Mouse (Mus musculus) midbrain, embryonic 14.5 days (tissue): ENCODE data around the gene Tmprss9. TPM values are rescaled to one million over a fixed set of nuclear protein-coding genes. Genes with fewer than 3 reads are reported as not detected.
A peak's percentile ranks its signal among the peaks of the same experiment; 100 is the strongest.

Source experiments
- ATAC-seq: fragments of 200-750 bp; cut with Nextera tagmentation; 2 replicates; pipeline ENCODE4 v1.8.0; 2017; ENCODE audit warnings: moderate number of reproducible peaks, moderate library complexity; ENCODE audit not compliant: low FRiP score, low TSS enrichment
- DNase-seq: peaks from one replicate; pipeline ENCODE4 v3.0.0-alpha.2; 2015
- H3K27ac ChIP-seq: fragments of 300-500 bp; sonication (generic); replicated peaks from 2 replicates; pipeline ENCODE4 v1.5.1; 2014; ENCODE audit warnings: mild to moderate bottlenecking, low read depth, low read length, moderate library complexity
- H3K27me3 ChIP-seq: fragments of 300-500 bp; sonication (generic); 2 replicates; pipeline ENCODE4 v1.6.1; 2014; ENCODE audit warnings: low read length, control low read depth, mixed read lengths; ENCODE audit not compliant: control insufficient read depth, insufficient read depth
- H3K36me3 ChIP-seq: fragments of 300-500 bp; sonication (generic); 2 replicates; pipeline ENCODE4 v1.6.1; 2014; ENCODE audit warnings: low read length, control low read depth; ENCODE audit not compliant: control insufficient read depth, insufficient read depth
- H3K4me1 ChIP-seq: fragments of 300-500 bp; sonication (generic); 2 replicates; pipeline ENCODE4 v1.6.1; 2014; ENCODE audit warnings: mild to moderate bottlenecking, antibody characterized with exemption, low read length, control low read depth; ENCODE audit not compliant: control insufficient read depth, insufficient read depth
- H3K4me2 ChIP-seq: fragments of 300-500 bp; sonication (generic); 2 replicates; pipeline ENCODE4 v1.6.1; 2014; ENCODE audit warnings: mild to moderate bottlenecking, low read length, moderate library complexity
- H3K4me3 ChIP-seq: fragments of 300-500 bp; sonication (generic); replicated peaks from 2 replicates; pipeline ENCODE4 v1.5.1; 2014; ENCODE audit warnings: low read depth, low read length
- H3K9ac ChIP-seq: fragments of 300-500 bp; sonication (generic); replicated peaks from 2 replicates; pipeline ENCODE4 v1.6.1; 2014; ENCODE audit warnings: mild to moderate bottlenecking, low read length, moderate library complexity
- H3K9me3 ChIP-seq: fragments of 300-500 bp; sonication (generic); 2 replicates; pipeline ENCODE4 v1.6.1; 2016; ENCODE audit warnings: low read length, control low read depth, mixed read lengths; ENCODE audit not compliant: control insufficient read depth
- WGBS: fragments of 180-500 bp; shearing (Covaris S2); extraction: QIAGEN DNeasy Blood & Tissue Kit; methylation state at CpG from one replicate; pipeline ENCODE4 v1.1.7; 2014; 5-methylcytosine and 5-hydroxymethylcytosine counted together
- polyA plus RNA-seq: library from polyadenylated mRNA; unstranded; fragments of >200 nt; fragmentation: Nextera tagmentation; extraction: Ambion mirVana; gene quantifications from 2 replicates; pipeline ENCODE4 v1.2.1, GENCODE M21; 2014

Tmprss9 gene
- polyA plus RNA-seq, 1 experiment from 2014 or later, result not detected

GRCm38 (mm10) chr10:80901409-80902272 is 30.0 kb downstream of the Tmprss9 start:
- ATAC-seq, result no peak
- peak; percentile 15 for DNase-seq
- peaks cover 7% of the 10 kb centered on the region for H3K4me1 ChIP-seq
- no peak overlapping the region for H3K4me3 ChIP-seq
- no peak overlapping the region for H3K9ac ChIP-seq
- peaks cover 59% of the 10 kb centered on the region for H3K36me3 ChIP-seq
- H3K9me3 ChIP-seq, result no peaks in the 10 kb centered on the region
- H3K4me2 ChIP-seq, result peak overlapping the region; percentile 96
- H3K27me3 ChIP-seq, result no peaks in the 10 kb centered on the region
- WGBS, result 91% methylated on average over 19 of the region's 19 CpGs
- peak overlapping the region; percentile 64 for H3K27ac ChIP-seq

- Histone ChIP-seq H3K4me1 (peaks cover 7% of the 10 kb centered on the region), H3K9ac (no peak overlapping the region), H3K4me3 (no peak overlapping the region), H3K36me3 (peaks cover 63% of the 10 kb centered on the region), H3K9me3 (no peaks in the 10 kb centered on the region), H3K4me2 (no peak overlapping the region), H3K27me3 (no peaks in the 10 kb centered on the region), H3K27ac (no peak overlapping the region)
- DNase-seq (no peak), ATAC-seq (no peak)
- 97% methylated on average over 9 of the region's 9 CpGs for WGBS
Observed at GRCm38 (mm10) chr10:80902273-80902940, 30.8 kb downstream of the Tmprss9 start.

DNA sequence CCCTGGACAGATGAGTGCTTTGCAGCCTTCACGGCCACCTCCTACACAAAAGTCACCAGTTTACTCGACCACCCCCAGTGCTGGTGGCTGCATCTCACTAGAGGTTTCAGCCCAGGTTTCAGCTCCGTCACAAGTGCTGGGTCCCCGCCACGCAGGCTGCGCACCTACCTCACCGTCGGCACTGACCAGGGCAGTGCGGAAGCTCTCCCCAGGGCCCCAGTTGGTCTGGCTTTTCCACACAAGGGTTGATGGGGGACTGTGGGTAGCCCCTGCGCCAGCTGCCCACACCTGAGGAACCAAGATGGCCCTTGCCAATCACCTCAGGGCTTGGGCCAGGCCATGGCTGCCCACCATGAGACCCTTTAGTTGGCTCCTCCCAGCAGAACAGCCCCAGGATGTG is 31.6 kb downstream of the Tmprss9 start:
- Histone ChIP-seq H3K9me3 (no peaks in the 10 kb centered on the region), H3K27ac (no peak overlapping the region), H3K9ac (no peak overlapping the region), H3K4me2 (no peak overlapping the region), H3K27me3 (no peaks in the 10 kb centered on the region), H3K4me1 (peaks cover 7% of the 10 kb centered on the region), H3K4me3 (no peak overlapping the region), H3K36me3 (peaks cover 67% of the 10 kb centered on the region)
- ATAC-seq (no peak), DNase-seq (no peak)
- 93% methylated on average over 10 of the region's 10 CpGs for WGBS

GRCm38 (mm10) chr10:80904004-80904693 is 32.5 kb downstream of the Tmprss9 start:
- Histone ChIP-seq H3K36me3 (peaks cover 67% of the 10 kb centered on the region), H3K9me3 (no peaks in the 10 kb centered on the region), H3K27ac (no peak overlapping the region), H3K4me3 (no peak overlapping the region), H3K4me2 (no peak overlapping the region), H3K4me1 (peaks cover 7% of the 10 kb centered on the region), H3K9ac (no peak overlapping the region), H3K27me3 (no peaks in the 10 kb centered on the region)
- no peak for DNase-seq
- no peak for ATAC-seq
- 91% methylated on average over 28 of the region's 28 CpGs for WGBS

DNA sequence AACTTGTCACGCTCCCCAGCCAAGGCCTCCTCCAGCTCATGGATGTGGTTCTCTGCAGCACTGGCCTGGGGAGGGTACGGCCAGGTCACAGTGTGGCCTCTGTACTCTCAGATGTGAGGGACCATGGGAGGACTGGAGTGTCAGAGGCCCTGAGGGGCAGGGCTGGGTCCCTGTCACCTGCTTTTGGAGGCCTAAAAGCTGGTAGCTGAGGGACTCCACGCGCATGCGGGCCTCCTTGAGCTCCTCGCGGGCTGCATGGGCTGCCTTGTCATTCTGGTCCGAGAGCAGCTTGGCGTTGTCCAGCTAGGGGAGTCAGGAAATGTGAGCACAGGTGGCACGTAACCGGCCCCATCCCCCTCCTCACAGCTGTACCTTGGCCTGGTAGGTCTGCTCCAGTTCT is 33.1 kb downstream of the Tmprss9 start:
- no peak for DNase-seq
- H3K9ac ChIP-seq, result no peak overlapping the region
- no peak overlapping the region for H3K4me3 ChIP-seq
- peaks cover 69% of the 10 kb centered on the region for H3K36me3 ChIP-seq
- H3K27ac ChIP-seq, result no peak overlapping the region
- H3K27me3 ChIP-seq, result no peaks in the 10 kb centered on the region
- H3K4me1 ChIP-seq, result peaks cover 3% of the 10 kb centered on the region
- 95% methylated on average over 11 of the region's 11 CpGs for WGBS
- H3K9me3 ChIP-seq, result no peaks in the 10 kb centered on the region
- no peak overlapping the region for H3K4me2 ChIP-seq
- no peak for ATAC-seq

- H3K9ac ChIP-seq, result no peak overlapping the region
- no peak overlapping the region for H3K4me2 ChIP-seq
- DNase-seq (no peak), ATAC-seq (no peak)
- 93% methylated on average over 22 of the region's 22 CpGs for WGBS
- no peak overlapping the region for H3K4me3 ChIP-seq
- no peaks in the 10 kb centered on the region for H3K4me1 ChIP-seq
- no peaks in the 10 kb centered on the region for H3K27me3 ChIP-seq
- no peak overlapping the region for H3K27ac ChIP-seq
- H3K36me3 ChIP-seq, result peaks cover 75% of the 10 kb centered on the region
- H3K9me3 ChIP-seq, result no peaks in the 10 kb centered on the region
Observed at GRCm38 (mm10) chr10:80909375-80910162, 37.9 kb downstream of the Tmprss9 start.

GRCm38 (mm10) chr10:80911354-80911753 is 39.7 kb downstream of the Tmprss9 start:
- Histone ChIP-seq H3K4me3 (no peak overlapping the region), H3K27ac (no peak overlapping the region), H3K9me3 (no peaks in the 10 kb centered on the region), H3K4me1 (peaks cover 4% of the 10 kb centered on the region; the same call in 1 of the 2 replicates), H3K9ac (no peak overlapping the region), H3K36me3 (peaks cover 79% of the 10 kb centered on the region), H3K27me3 (no peaks in the 10 kb centered on the region), H3K4me2 (no peak overlapping the region)
- 97% methylated on average over 4 of the region's 4 CpGs for WGBS
- ATAC-seq, result no peak
- no peak for DNase-seq

DNA sequence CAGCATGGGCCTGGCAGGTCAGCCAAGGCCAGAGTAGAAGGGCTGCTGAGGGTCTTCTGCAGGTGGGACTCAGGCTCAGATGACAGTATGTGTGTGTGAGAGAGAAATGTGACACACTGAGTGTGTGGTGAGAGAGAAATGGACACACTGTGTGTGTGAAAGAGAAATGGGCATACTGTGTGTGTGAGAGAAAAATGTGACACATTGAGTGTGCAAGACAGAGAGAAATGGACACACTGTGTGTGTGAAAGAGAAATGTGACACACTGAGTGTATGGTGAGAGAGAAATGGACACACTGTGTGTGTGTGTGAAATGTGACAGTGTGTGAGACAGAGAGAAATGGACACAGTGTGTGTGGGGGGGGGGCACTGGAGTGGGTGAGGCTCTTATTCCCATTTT is 40.2 kb downstream of the Tmprss9 start:
- H3K36me3 ChIP-seq, result peaks cover 79% of the 10 kb centered on the region

More for the DNA sequence above, 40.2 kb downstream of the Tmprss9 start:
- ATAC-seq (no peak), DNase-seq (no peak)
- H3K27ac ChIP-seq, result no peak overlapping the region
- H3K4me1 ChIP-seq, result peaks cover 9% of the 10 kb centered on the region; the same call in 1 of the 2 replicates
- no peaks in the 10 kb centered on the region for H3K27me3 ChIP-seq
- H3K4me3 ChIP-seq, result no peak overlapping the region
- no peaks in the 10 kb centered on the region for H3K9me3 ChIP-seq
- H3K9ac ChIP-seq, result no peak overlapping the region
- H3K4me2 ChIP-seq, result no peak overlapping the region
